Mouse (Mus musculus): ENCODE results near the gene Pfdn5.
A peak's percentile ranks its signal among the peaks of the same experiment; 100 is the strongest.
"Not testable (repeated sequence)": the region's sequence is repeated elsewhere in the genome, so short reads cannot be mapped to it uniquely, and the experiment has no call there.

Gene Pfdn5

DNA sequence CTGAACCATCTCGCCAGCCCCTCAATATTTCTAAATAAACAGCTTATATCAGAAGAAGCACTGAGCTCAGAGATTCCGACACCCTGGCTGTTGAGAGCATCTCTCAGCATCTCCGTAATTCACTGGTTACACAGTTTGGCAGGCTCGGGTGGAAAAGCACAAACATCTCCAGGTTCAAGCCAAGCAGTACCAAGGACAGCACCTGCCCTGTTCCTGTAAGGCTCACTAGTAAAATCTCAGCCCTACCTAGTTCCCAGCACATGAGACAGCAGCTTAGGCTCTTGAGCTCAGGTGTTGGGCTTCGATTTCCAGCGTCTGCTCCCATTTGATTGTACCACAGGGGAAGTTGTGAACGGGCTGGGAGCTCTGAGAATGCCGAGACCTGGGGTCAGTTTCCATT, 9.3 kb downstream of the Pfdn5 start:
- DNase-seq (ENCODE audit: low spot score): no peak

GRCm38 (mm10) chr15:102335925-102336324, 10.0 kb downstream of the Pfdn5 start:
- not testable (repeated sequence) for DNase-seq (ENCODE audit: low spot score)

DNA sequence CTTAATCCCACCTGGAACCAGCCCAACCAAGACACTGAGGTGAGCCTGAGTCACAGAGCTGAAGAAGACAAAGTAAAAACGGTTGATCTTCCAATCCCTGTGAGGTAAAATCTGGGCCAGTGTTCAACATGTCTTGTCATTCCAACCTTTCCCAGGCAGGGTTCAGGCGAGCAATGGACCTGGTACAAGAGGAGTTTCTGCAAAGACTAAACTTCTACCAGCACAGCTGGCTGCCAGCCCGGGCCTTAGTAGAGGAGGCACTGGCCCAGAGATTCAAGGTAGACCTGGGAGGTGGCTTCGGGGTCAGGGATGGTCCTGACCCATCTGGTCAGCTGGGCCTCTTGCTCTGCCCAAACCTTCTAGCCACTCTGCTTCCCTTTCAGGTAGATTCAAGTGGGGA, 11.0 kb downstream of the Pfdn5 start:
- DNase-seq (ENCODE audit: low spot score): no peak

GRCm38 (mm10) chr15:102339612-102340011, 13.7 kb downstream of the Pfdn5 start:
- DNase-seq (ENCODE audit: low spot score): no peak

GRCm38 (mm10) chr15:102341580-102341979, 15.7 kb downstream of the Pfdn5 start:
- no peak for DNase-seq (ENCODE audit: low spot score)

- DNase-seq (ENCODE audit: low spot score): no peak
Observed at GRCm38 (mm10) chr15:102344490-102344889, 18.6 kb downstream of the Pfdn5 start.

- no peak for DNase-seq (ENCODE audit: low spot score)
Observed at GRCm38 (mm10) chr15:102346444-102346843, 20.5 kb downstream of the Pfdn5 start.

GRCm38 (mm10) chr15:102350138-102350941, 24.4 kb downstream of the Pfdn5 start, which contains the start of gene Aaas:
Gene Aaas, minus strand, starts transcription at chr15:102350771.
- peak; percentile 95 for DNase-seq (ENCODE audit: low spot score)

DNA sequence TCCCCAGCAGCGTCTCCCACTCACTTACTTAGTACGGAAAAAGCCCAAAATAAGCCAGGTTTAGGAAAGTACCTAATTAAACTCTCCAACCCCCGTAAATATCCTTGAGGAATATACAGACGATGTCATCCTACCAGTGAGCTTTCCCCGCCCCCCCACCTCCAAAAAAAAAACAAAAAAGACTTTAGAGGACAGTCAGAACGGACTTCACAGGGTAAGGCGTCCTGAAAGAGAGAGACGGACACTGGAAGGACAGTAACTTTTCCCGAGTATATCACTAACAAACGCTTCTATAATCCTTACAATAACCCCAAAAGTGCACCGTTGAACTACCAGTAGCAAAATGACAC, 25.0 kb downstream of the Pfdn5 start:
- no peak for DNase-seq (ENCODE audit: low spot score)

GRCm38 (mm10) chr15:102352177-102352576, 26.3 kb downstream of the Pfdn5 start:
- DNase-seq (ENCODE audit: low spot score): no peak

- no peak for DNase-seq (ENCODE audit: low spot score)
Observed at GRCm38 (mm10) chr15:102353986-102354385, 28.1 kb downstream of the Pfdn5 start.

GRCm38 (mm10) chr15:102355134-102355870, 29.4 kb downstream of the Pfdn5 start:
- DNase-seq (ENCODE audit: low spot score): peak; percentile 42

DNA sequence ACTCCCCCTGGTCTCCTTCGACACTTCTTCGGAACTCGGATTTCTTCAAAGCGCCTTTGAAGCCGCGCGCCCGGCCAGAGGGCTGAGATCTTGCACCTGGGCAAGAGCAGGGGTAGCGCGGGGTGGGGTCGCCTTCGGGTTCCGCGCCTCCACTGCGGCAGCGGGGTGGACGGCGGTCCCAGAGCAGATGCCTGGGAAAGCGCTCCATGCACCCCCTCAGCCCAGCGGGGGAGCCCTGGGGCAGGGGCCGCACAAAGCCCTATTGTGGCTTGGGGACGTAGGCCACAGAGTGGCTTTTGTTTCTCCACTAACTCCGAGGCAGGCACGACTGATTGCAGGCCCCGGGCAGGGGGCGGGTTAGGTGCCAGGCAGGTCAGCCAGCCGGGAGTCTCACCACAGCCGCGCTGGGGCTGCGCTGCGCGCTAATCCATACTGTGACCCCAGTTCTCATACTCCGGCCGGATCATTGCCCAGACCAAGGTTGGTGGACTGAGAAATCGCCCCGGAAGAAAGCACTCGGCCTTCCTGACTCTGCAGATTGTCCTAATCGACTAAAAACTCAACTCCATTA, 30.0 kb downstream of the Pfdn5 start:
- DNase-seq (ENCODE audit: low spot score): peak; percentile 44

GRCm38 (mm10) chr15:102356501-102357325, 30.8 kb downstream of the Pfdn5 start:
- no peak for DNase-seq (ENCODE audit: low spot score)

DNA sequence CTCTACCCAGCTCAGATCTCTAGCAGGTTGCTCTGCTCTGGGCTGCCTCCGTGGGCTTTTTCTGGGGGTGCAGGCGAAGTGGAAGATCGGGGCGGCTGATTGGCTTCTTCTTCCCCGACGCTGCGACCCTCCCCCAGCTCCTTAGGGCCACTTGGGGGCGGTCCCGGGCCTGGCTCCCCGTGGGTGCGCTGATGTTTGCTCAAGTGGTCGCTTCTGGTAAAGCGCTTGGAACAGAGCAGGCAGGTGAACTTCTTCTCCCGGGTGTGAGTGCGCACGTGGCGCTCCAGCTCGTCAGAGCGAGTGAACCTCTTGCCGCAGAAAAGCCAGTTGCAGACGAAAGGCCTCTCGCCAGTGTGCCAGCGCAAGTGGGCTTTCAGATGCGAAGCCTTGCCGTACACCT, 32.2 kb downstream of the Pfdn5 start:
- peak; percentile 54 for DNase-seq (ENCODE audit: low spot score)

DNA sequence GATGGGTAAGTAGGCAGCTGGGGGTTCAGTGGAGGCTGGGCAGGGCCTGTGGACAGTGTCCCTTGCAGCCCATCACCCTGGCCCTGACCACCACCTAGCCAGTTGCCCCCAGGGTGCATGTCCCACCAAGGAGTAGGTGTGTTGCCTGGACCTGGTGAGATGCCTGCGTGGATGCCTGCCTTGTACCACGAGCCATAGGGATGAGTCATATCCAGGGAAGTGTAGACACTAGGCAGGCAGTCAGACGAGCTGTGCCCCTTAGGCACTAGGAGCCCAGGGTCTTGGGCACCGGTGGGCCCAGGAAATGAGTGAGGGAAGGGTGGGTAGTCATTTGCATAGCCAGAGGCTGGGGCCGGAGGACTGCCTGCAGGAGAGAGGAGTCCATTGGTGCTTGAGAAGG, 32.9 kb downstream of the Pfdn5 start:
- no peak for DNase-seq (ENCODE audit: low spot score)

DNA sequence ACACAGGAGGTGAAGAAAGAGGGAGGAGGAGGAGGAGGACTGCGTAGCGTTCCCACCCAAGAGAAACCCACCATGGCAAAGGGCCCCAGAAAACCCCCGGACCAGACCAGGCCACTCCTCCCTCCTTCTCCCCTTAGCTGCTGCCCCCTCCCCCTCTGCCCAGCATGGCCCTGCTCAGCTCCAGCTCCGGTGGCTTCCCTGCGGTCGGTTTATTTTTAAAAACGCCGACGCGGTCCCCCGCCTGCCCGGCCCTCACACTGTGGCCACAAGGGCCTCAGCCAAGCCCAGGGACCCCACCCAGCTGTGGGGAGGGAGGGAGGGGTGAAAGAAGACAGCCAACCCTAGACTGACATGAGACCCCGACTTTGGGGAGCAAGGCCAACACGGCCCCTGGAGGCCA, 36.7 kb downstream of the Pfdn5 start:
- no peak for DNase-seq (ENCODE audit: low spot score)

GRCm38 (mm10) chr15:102364678-102365077, 38.8 kb downstream of the Pfdn5 start:
- DNase-seq (ENCODE audit: low spot score): no peak

DNA sequence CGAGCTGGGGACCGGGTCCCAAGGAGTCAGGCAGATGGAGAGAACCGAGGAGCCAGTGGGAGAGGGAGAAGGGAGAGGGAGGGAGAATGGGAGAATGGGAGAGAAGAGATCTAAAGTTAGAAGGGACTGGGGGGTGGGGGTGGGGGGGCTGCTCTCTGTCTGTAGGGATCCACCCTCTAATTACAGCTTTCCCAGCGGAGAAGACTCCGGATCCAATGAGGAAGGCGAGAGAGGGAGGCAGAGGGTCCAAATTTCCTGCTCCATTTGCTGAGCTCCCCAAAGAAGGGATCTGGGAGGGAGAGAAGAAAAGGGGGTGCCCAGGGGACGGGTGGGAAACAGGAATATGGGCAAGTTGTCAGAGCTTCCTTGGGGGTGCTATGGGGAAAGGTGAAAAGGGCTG, 40.3 kb downstream of the Pfdn5 start:
- DNase-seq (ENCODE audit: low spot score): no peak

GRCm38 (mm10) chr15:102366733-102367344, 40.9 kb downstream of the Pfdn5 start, which contains the start of gene Sp7:
Gene Sp7, minus strand, starts transcription at chr15:102367182.
- DNase-seq (ENCODE audit: low spot score): no peak

DNA sequence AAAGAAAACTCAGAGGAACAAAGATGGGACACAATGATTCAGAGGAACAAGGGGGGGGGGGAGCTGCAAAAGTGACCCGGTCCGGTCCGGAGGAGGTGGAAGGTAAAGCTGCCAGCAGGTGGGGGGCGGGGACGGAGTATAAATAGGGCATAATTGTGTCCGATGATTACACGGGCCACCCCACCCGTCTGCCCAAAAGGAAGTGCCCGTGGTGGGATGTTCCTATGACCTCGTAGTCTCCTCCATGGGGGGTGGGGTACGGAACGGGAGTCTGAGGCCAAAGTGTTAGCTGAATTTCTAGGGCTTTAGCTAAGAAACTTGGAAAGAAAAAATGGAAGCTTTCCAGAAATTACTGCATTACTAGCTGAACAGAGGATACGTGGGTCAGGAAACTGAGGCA, 44.1 kb downstream of the Pfdn5 start:
- peak; percentile 56 for DNase-seq (ENCODE audit: low spot score)

- DNase-seq (ENCODE audit: low spot score): peak; percentile 22
Observed at GRCm38 (mm10) chr15:102370727-102371126, 44.8 kb downstream of the Pfdn5 start.
